Mouse (Mus musculus) forebrain, embryonic 16.5 days (tissue): ENCODE measurements at regions not wholly inside any gene's neighbourhood (a gene's known extent, or its start where the extent isn't known, plus 50 kb on each side); places are given as distances from the start of the nearest gene placed in this dataset.

Experiments
- ATAC-seq: fragments of 200-750 bp; cut with Nextera tagmentation; 2 replicates; pipeline ENCODE4 v1.8.0; 2017; ENCODE audit warnings: mild to moderate bottlenecking, moderate library complexity
- H3K27ac ChIP-seq: fragments of 300-500 bp; sonication (generic); 2 replicates; pipeline ENCODE4 v1.5.1; 2014; ENCODE audit warnings: low read length, control low read depth
- H3K27me3 ChIP-seq: fragments of 300-500 bp; sonication (generic); replicated peaks from 2 replicates; pipeline ENCODE4 v1.6.1; 2014; ENCODE audit warnings: low read length; ENCODE audit not compliant: control insufficient read depth, insufficient read depth
- H3K36me3 ChIP-seq: fragments of 300-500 bp; sonication (generic); 2 replicates; pipeline ENCODE4 v1.6.1; 2014; ENCODE audit not compliant: control insufficient read depth, insufficient read depth
- H3K4me1 ChIP-seq: fragments of 300-500 bp; sonication (generic); replicated peaks from 2 replicates; pipeline ENCODE4 v1.6.1; 2014; ENCODE audit warnings: low read length; ENCODE audit not compliant: control insufficient read depth, insufficient read depth
- H3K4me2 ChIP-seq: fragments of 300-500 bp; sonication (generic); 2 replicates; pipeline ENCODE4 v1.6.1; 2014; ENCODE audit warnings: mild to moderate bottlenecking, low read length, control low read depth
- H3K4me3 ChIP-seq: fragments of 300-500 bp; sonication (generic); replicated peaks from 2 replicates; pipeline ENCODE4 v1.5.1; 2014; ENCODE audit warnings: mild to moderate bottlenecking, low read length, control low read depth
- H3K9ac ChIP-seq: fragments of 300-500 bp; sonication (generic); replicated peaks from 2 replicates; pipeline ENCODE4 v1.6.1; 2014; ENCODE audit warnings: low read depth, low read length, control low read depth
- H3K9me3 ChIP-seq: fragments of 300-500 bp; sonication (generic); 2 replicates; pipeline ENCODE4 v1.6.1; 2016; ENCODE audit warnings: low read length; ENCODE audit not compliant: control insufficient read depth
- WGBS: fragments of 180-500 bp; shearing (Covaris S2); extraction: QIAGEN DNeasy Blood & Tissue Kit; methylation state at CpG from one replicate; pipeline ENCODE4 v1.1.7; 2014; 5-methylcytosine and 5-hydroxymethylcytosine counted together

- Histone ChIP-seq H3K9ac (no peak overlapping the region), H3K36me3 (no peaks in the 10 kb centered on the region), H3K27me3 (no peaks in the 10 kb centered on the region), H3K4me1 (no peaks in the 10 kb centered on the region), H3K27ac (no peak overlapping the region), H3K9me3 (no peaks in the 10 kb centered on the region), H3K4me2 (no peak overlapping the region), H3K4me3 (no peak overlapping the region)
- WGBS, result 68% methylated on average over 2 of the region's 2 CpGs
- ATAC-seq, result peak; percentile 80
These were observed 131.4 kb upstream of the Slc35b3 start for GRCm38 (mm10) chr13:39092058-39092457.

- 19% methylated on average over 5 of the region's 5 CpGs for WGBS
- H3K9ac ChIP-seq, result no peak overlapping the region
- H3K36me3 ChIP-seq, result no peaks in the 10 kb centered on the region
- no peak overlapping the region for H3K27ac ChIP-seq
- peak; percentile 84 for ATAC-seq
- H3K9me3 ChIP-seq, result no peaks in the 10 kb centered on the region
- no peak overlapping the region for H3K4me3 ChIP-seq
- H3K4me1 ChIP-seq, result peaks cover 6% of the 10 kb centered on the region
- no peaks in the 10 kb centered on the region for H3K27me3 ChIP-seq
- no peak overlapping the region for H3K4me2 ChIP-seq
These were observed 123.9 kb upstream of the Slc35b3 start for GRCm38 (mm10) chr13:39084544-39084943.

GRCm38 (mm10) chr13:39074211-39074610 lies 113.5 kb upstream of the Slc35b3 start:
- ATAC-seq, result no peak

GRCm38 (mm10) chr13:39032263-39032662 lies 71.6 kb upstream of the Slc35b3 start:
- 90% methylated on average over 3 of the region's 3 CpGs for WGBS
- Histone ChIP-seq H3K36me3 (no peaks in the 10 kb centered on the region), H3K4me3 (no peak overlapping the region), H3K9me3 (no peaks in the 10 kb centered on the region), H3K27ac (no peak overlapping the region), H3K27me3 (no peaks in the 10 kb centered on the region), H3K4me2 (no peak overlapping the region), H3K9ac (no peak overlapping the region), H3K4me1 (no peaks in the 10 kb centered on the region)
- no peak for ATAC-seq

More at GRCm38 (mm10) chr13:39074211-39074610, 113.5 kb upstream of the Slc35b3 start:
- Histone ChIP-seq H3K9me3 (no peaks in the 10 kb centered on the region), H3K36me3 (no peaks in the 10 kb centered on the region), H3K4me2 (no peak overlapping the region), H3K9ac (no peak overlapping the region), H3K4me3 (no peak overlapping the region), H3K27ac (no peak overlapping the region), H3K4me1 (no peaks in the 10 kb centered on the region), H3K27me3 (no peaks in the 10 kb centered on the region)
- 84% methylated on average over 2 of the region's 2 CpGs for WGBS

- no peak overlapping the region for H3K4me3 ChIP-seq
- H3K4me2 ChIP-seq, result no peak overlapping the region
- H3K27me3 ChIP-seq, result no peaks in the 10 kb centered on the region
- ATAC-seq, result no peak
- no peak overlapping the region for H3K27ac ChIP-seq
- H3K9ac ChIP-seq, result no peak overlapping the region
- no peaks in the 10 kb centered on the region for H3K4me1 ChIP-seq
- 90% methylated on average over 13 of the region's 13 CpGs for WGBS
- H3K36me3 ChIP-seq, result no peaks in the 10 kb centered on the region
- no peaks in the 10 kb centered on the region for H3K9me3 ChIP-seq
These were observed 59.5 kb upstream of the Slc35b3 start for GRCm38 (mm10) chr13:39020168-39020567.

- ATAC-seq, result peak; percentile 95
- WGBS, result 3% methylated on average over 8 of the region's 8 CpGs
- Histone ChIP-seq H3K9ac (no peak overlapping the region), H3K27ac (no peak overlapping the region), H3K27me3 (no peaks in the 10 kb centered on the region), H3K4me3 (no peak overlapping the region), H3K4me2 (peak overlapping the region; percentile 28), H3K9me3 (no peaks in the 10 kb centered on the region), H3K4me1 (peaks cover 6% of the 10 kb centered on the region), H3K36me3 (no peaks in the 10 kb centered on the region)
These were observed 51.0 kb upstream of the Slc35b3 start for GRCm38 (mm10) chr13:39011696-39012095.
